Mouse (Mus musculus): Measurements from ENCODE around the gene Bhmt2. TPM values are rescaled to one million over a fixed set of nuclear protein-coding genes. Genes with fewer than 3 reads are reported as not detected.
A peak's percentile ranks its signal among the peaks of the same experiment; 100 is the strongest.

The Bhmt2 gene
- polyA plus RNA-seq, 1 experiment, result 1.3 TPM

DNA sequence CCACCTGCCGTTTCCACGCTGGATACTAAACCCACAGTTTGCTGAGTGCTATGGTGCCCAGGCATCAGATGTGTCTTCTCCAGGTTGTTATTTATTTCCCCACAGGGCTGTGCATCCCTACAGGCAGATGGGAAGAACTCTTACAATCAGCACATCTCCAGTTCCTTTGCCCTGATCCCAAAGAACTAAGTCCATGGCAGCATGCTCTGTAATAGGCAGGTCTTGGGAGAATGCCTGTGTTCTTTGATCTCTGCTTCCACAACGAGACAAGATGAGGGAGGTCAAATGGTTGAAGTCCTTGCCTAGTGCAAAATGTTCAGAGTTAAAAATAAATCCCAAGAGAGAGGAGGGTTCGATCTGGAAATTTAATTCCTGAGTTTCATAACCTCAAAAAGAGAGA, 34.5 kb downstream of the Bhmt2 start:
- no peak for DNase-seq (ENCODE audit: low spot score)

DNA sequence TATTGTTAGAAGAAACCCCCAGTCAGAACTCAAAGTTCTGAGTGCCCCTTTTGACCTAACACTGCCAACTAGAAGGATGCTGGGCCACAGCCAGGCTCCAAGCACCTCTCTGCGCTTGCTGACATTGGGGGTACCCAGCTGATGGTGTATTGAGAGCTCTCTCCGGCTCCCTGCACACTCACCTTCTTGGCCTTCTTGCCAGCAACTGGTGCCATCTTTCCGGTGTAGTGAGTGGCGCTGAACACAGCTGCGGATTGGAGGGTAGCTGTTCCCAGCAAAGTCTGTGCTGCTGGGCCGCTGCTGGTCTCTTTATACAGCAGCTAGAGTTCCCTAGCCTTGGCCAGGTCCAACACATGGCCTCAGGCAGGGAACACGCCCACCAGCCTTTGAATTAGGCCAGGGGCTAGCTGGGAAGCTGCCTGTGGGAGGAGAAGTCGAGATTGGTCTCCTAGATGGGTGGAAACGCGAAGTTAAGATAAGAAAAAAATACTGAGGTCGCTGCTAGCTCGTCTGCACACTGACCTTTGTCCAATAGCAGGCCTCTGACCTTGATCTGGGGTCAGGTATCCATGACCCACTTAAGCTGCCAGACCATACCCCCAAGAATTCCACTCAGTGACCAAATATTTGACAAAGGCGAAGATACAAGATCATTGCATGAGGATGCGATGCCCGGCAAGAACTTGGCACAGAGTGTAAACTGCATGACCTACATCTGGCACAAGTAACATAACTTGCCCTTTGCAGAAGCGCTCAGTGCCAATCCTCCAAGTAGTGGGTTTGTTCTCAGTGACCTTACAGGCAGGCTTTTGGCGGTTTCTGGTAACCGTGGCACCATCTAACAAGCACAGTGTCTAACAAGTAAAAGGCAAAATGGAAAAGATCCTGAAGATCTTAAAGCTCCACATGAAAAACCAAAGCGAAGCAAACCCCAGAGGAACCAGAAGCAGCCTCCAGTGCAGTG, 36.5 kb downstream of the Bhmt2 start, which contains the start of gene Bhmt:
Bhmt (minus strand) TSS at position 680 of the 964 bp plus-strand sequence.
- DNase-seq (ENCODE audit: low spot score), result no peak

DNA sequence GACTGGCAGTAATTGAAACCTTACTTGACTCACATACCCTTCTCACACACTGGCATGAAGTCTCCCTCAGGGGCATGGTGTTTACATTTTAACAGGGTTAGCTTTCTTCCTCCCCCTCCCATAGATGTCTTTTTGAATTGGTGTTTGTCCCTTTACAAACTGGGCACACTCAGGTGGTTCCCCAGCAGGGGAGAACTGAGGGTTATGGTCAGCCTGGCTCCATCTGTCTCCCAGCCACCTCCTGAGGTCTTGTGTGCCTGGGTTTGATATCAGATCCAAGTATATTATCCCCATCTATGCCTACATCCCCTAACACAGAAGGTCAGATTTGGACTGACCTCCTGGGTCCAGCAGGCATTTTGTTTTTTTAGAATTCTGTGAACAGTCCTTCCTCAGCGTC, 37.5 kb downstream of the Bhmt2 start:
- no peak for DNase-seq (ENCODE audit: low spot score)

DNA sequence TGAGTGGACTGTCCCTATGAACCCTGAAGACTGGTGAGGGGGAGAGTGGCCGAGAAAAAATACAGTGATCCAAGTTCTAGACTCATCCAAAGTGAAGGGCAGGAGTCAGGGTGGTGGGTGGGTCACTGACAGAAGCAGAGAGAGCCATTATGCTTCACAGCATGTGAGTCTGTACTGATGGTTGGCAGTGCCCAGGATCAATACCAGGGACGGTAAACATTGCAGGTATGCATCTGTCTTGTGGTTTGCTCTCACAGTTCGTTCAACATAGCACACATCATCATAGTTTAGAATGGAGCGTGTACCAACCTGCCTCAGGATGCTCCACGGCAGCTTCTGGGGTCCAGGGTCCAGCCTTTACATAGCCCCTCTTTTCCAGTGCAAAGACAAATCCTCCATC, 41.2 kb downstream of the Bhmt2 start:
- no peak for DNase-seq (ENCODE audit: low spot score)

DNA sequence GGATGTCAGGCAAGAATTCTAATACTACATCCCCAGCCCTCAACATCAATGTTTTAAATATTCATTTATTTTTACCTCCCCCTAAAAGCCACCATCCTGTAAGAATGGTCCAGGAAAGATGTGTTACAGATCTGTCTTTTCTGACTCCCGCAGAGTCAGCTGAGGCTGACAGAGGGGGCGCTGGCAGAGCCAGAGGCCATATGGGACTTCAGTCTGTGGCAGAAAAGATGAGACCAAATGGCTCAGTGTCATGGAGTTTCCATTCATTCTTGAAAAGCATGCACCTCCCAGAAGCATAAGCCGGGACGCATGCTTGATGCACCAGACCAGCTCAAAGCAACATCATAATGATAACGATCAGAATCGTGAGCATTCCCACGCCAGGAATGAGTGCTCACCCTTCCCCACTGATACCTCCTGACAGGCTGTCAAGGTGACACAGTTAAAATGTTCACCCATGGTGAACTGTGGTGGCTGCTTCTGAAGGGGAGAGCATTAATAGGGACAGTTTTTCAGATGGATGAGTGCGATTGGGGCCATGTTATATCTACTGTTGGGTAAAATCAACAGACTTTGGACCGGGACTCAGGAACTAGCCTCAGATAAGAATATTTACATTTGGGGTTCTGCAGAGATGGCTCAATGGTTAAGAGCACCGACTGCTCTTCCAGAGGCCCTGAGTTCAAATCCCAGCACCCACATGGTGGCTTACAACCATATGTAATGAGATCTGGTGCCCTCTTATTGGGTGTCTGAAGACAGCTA, 43.0 kb downstream of the Bhmt2 start:
- DNase-seq (ENCODE audit: low spot score), result no peak

DNA sequence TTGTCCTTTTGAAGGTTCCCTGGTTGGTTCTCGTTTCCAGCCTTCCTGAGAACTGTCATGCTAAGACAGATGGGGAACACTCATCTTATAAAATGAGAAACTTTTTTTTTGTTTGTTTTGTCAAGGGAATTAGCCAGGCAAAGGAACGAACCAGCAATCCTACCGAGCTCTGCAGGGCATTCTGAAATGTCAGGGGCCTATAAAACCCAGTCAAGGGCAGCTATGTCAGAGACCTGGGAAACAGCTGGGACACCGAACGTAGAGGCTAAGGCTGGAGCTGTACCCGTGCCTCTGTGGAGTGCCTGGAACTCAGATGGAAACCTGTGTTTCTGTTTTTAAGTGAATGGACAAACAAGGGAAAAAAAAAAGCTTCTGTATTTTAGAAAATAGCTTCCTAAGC, 45.2 kb downstream of the Bhmt2 start:
- DNase-seq (ENCODE audit: low spot score), result no peak

DNA sequence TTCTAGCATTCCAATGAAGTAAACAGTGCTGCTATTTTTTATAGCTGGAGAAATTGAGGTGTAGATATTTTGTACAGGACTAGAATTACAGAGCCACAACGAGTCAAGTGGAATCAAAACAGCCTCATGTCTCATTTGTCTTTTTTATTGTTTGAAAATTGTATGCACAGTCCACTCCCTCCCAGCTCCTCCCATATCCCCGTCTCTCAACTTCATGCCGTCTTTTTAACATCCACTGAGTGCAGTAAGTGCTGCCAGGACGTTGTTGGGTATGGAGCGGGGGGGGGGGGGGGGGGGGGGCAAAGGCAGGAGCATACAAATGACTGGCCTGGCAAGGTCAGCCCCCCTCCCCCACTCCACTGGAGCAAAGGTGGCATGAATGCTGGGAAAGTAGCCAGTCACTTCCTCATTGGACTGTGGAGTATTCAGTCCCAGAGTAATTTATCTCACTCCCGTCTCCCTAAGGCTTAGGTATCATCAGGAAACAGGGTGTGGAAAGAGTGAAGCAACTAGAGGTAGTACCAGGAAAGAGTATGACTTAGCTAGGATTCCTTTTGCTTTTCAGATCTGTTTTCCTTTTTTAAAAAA, 59.6 kb downstream of the Bhmt2 start:
- no peak for DNase-seq (ENCODE audit: low spot score)

DNA sequence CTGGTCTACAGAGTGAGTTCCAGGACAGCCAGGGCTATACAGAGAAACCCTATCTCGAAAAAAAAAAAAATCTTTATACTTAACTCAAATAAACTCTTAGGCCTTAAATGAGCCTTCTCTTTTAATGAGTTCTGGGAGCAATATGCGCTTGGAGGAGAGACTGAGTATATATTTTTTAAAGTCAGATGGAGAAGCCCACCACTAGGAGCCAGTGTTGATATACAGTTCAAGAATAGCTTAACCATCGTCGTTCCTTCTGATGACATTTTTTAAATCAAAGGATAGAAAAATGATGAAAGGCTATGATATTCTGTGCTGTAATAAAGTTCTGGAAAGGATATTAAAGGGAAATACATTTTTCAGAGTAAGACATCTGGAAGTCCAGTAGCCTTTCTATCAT, 60.3 kb downstream of the Bhmt2 start:
- no peak for DNase-seq (ENCODE audit: low spot score)

DNA sequence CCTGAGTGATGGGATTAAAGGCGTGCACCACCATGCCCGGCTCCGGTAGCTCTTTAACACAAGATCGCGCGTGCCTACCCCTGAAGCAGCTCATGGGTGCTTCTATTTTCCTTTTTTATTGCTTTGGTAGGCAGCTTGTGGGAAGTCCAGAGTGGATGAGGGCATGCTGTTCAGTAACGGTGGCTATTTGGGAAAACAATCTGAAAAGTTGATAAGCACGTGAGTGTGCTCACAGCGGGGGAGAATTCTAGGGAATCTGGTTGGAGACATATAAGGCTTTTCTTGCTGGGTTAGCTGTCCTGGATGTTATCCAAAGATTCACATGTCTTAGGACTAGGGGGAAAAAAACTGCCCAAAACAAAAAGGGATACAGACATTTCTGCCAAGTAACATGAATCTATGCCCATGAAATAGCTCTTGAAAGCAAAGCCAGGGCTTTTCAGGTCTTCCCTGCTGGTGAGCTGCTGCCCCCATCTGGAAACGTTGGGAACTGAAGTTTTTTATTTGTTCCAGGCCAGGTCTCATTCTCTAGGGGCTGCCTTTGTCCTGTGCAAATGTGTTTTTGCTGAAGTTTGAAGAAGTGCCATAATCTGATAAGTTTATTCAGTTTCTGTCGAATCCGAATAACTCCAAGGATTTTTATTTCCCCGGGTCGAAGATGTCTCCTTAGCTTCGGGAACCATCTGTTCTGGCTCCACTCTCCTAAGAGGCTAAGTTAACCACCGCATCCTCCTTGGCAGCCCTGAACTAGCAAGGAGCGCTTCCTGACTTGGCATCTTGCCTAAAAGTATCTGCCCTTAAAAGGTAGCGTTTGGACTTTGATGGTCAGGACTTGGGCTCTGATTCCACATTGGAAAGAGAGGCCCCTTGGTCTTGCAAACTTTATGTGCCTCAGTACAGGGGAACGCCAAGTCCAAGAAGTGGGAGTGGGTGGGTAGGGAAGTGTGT, 61.2 kb downstream of the Bhmt2 start:
- peak; percentile 30 for DNase-seq (ENCODE audit: low spot score)

DNA sequence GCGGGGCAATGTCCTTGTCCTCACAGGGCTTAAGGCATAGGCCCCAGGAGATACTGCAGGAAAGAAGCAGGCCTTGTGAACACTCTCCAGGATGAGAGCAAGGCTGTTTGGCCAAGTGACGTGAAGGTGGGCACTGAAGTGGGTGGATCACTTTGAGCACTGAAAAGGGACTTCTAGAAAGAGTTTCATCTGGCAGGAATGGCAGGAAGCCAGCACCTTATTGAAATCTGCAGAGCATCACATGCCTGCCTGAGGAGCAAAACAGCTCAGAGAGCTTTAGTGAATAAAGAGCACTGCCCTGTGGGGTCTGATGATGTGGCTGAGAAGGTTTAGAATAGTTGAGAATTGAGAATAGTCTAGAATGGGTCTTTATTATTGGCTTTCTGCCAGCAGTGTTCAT, 65.6 kb downstream of the Bhmt2 start:
- DNase-seq (ENCODE audit: low spot score), result no peak

DNA sequence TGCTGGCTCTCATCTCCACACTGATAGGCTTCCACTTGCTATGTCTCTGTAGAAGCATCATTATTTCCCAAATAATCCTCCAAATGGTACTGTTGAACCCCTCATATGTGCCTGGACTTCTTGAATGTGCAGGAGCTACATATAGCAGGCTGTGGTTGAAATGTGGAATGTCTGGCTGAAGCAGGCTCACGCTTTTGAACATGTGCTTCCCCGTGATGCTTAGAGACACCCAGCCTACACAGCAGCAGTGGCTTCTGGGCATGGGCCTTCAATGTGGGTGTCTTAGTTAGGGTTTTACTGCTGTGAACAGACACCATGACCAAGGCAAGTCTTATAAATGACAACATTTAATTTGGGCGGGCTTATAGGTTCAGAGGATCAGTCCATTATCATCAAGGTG, 66.4 kb downstream of the Bhmt2 start:
- DNase-seq (ENCODE audit: low spot score), result no peak

DNA sequence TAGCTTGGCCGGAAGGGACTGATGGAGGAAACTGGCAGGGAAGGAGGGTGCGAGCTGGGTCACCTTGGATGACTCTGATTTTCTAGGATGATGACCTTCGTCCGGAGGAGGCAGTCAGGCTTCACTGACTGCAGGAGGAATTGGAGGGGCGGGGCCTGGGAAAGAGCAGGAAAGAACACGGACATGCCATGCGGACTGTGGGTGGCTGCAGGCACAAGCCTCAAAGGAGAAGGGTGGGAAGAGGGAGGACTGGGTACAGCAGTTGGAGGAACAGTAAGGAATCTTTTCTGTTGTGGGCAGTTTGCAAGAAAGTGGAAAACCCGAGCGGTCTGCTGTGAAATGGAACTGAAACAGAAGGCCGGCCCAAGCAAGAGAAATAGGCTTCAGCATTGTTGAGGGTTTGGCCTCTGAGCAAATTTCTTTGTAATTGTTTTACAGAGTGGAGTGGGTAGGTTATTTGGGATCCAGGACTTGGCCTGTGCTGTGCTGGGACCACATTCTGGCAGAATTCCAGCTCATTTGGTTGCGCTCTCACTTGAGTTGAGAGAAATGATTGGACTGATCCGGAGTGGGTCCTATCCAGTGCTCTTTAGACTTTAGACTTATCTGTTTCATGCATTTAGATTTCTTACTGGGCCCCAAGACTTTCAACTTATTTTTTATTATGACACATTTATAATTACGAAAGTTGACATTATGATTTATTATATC, 67.1 kb downstream of the Bhmt2 start:
- DNase-seq (ENCODE audit: low spot score), result no peak

Other genes with a start within 250 kb of the Bhmt2 start
- 20.1 and 27.7 TPM in 2 replicates for gene Jmy, start 174.5 kb downstream of the Bhmt2 start, polyA plus RNA-seq (2012; rRNA removed)
- gene Bhmt, start 36.3 kb downstream of the Bhmt2 start, polyA plus RNA-seq (2012; rRNA removed), result 0.18 and 0.19 TPM in 2 replicates
- 1.7 and 2.2 TPM in 2 replicates for gene Dmgdh, start 131 bp upstream of the Bhmt2 start, polyA plus RNA-seq (2012; rRNA removed)
- 40.1 and 44.2 TPM in 2 replicates for gene Arsb, start 97.3 kb upstream of the Bhmt2 start, polyA plus RNA-seq (2012; rRNA removed)